Mouse (Mus musculus) hindlimb bud, embryonic 11.5 days (tissue): ENCODE data around the gene Hils1.
"Not testable (repeated sequence)": the region's sequence is repeated elsewhere in the genome, so short reads cannot be mapped to it uniquely, and the experiment has no call there.

Experiments
- DNase-seq: peaks from one replicate; pipeline ENCODE4 v3.0.0-alpha.2; 2012; ENCODE audit warnings: low read depth, low spot score; ENCODE audit errors: extremely low spot score

Hils1 gene

GRCm38 (mm10) chr11:94945236-94945635 lies 22.2 kb upstream of the Hils1 start:
- no peak for DNase-seq

GRCm38 (mm10) chr11:94952169-94952568 lies 15.2 kb upstream of the Hils1 start:
- no peak for DNase-seq

GRCm38 (mm10) chr11:94955103-94955502 lies 12.3 kb upstream of the Hils1 start:
- DNase-seq: no peak

GRCm38 (mm10) chr11:94957693-94958064 lies 9.7 kb upstream of the Hils1 start:
- DNase-seq: no peak

- DNase-seq: no peak
Measured at GRCm38 (mm10) chr11:94958065-94958858, 9.1 kb upstream of the Hils1 start.

GRCm38 (mm10) chr11:94962534-94963101 lies 4.8 kb upstream of the Hils1 start:
- no peak for DNase-seq

GRCm38 (mm10) chr11:94968187-94968586 lies 794 bp downstream of the Hils1 start:
- DNase-seq: no peak

- DNase-seq: not testable (repeated sequence)
Measured at GRCm38 (mm10) chr11:94969709-94970108, 2.3 kb downstream of the Hils1 start.

GRCm38 (mm10) chr11:94970210-94970943 lies 3.0 kb downstream of the Hils1 start:
- DNase-seq: peak; percentile 77

- no peak for DNase-seq
Measured at GRCm38 (mm10) chr11:94971895-94972615, 4.7 kb downstream of the Hils1 start.

GRCm38 (mm10) chr11:94972887-94973286 lies 5.5 kb downstream of the Hils1 start:
- no peak for DNase-seq

- DNase-seq: no peak
Measured at GRCm38 (mm10) chr11:94973313-94973712, 5.9 kb downstream of the Hils1 start.

GRCm38 (mm10) chr11:94974951-94975350 lies 7.6 kb downstream of the Hils1 start:
- DNase-seq: no peak

- DNase-seq: no peak
Measured at GRCm38 (mm10) chr11:94976199-94976598, 8.8 kb downstream of the Hils1 start, which contains the start of gene Sgca. TSS of gene Sgca (minus strand) at chr11:94976327.

- DNase-seq: no peak
Measured at GRCm38 (mm10) chr11:94978178-94978915, 11.0 kb downstream of the Hils1 start.

GRCm38 (mm10) chr11:94978947-94979346 lies 11.6 kb downstream of the Hils1 start:
- peak; percentile 90 for DNase-seq

- no peak for DNase-seq
Measured at GRCm38 (mm10) chr11:94979462-94980179, 12.2 kb downstream of the Hils1 start.

GRCm38 (mm10) chr11:94985140-94985539 lies 17.7 kb downstream of the Hils1 start:
- DNase-seq: no peak

- no peak for DNase-seq
Measured at GRCm38 (mm10) chr11:94985822-94986221, 18.4 kb downstream of the Hils1 start.

- no peak for DNase-seq
Measured at GRCm38 (mm10) chr11:94986435-94986834, 19.0 kb downstream of the Hils1 start.
